ENCODE assay signal across 9 mouse cellular contexts in genomic region chr2:173578595-173578994, GRCm38 (mm10). TPM values are rescaled to one million over a fixed set of nuclear protein-coding genes. Genes with fewer than 3 reads are reported as not detected.
DNase-seq lines count a peak whose midpoint lies in the region; ATAC-seq and TF ChIP-seq lines count a peak whose summit lies in the region.
"Had no signal": no experiment of that assay in that cellular context is flagged by ENCODE, and none has a peak within 500 bp of the region (broad histone marks: within the 10 kb centered on the region; RNA-seq: fewer than 3 reads in every experiment).

No protein-coding gene starts in this region.

- no peak for TF ChIP-seq CTCF in heart, postnatal 0 days (IDR thresholded peaks at IDR 0.05; ENCODE audit: low read depth)
- TF ChIP-seq CTCF in bone marrow, adult 2 months (IDR thresholded peaks at IDR 0.05; ENCODE audit: control insufficient read depth, insufficient read depth, low read length) = no peak

- no peaks in the 10 kb centered on the region for H3K36me3 ChIP-seq in heart, postnatal 0 days (replicated peaks; ENCODE audit: control insufficient read depth, insufficient read depth, low read length)
- no peaks in the 10 kb centered on the region for H3K36me3 ChIP-seq in hindbrain, embryonic 16.5 days (ENCODE audit: control insufficient read depth, insufficient read depth, low read length)
- no peaks in the 10 kb centered on the region for H3K36me3 ChIP-seq in midbrain, embryonic 15.5 days (replicated peaks)

- TF ChIP-seq POLR2A in bone marrow, adult 2 months (IDR thresholded peaks at IDR 0.05; ENCODE audit: borderline replicate concordance, control insufficient read depth, low read depth, low read length) = no peak

- peaks cover 4% of the 10 kb centered on the region; the same call in 1 of the 2 replicates for H3K4me1 ChIP-seq in heart, postnatal 0 days (ENCODE audit: control insufficient read depth, insufficient read depth)
- no peaks in the 10 kb centered on the region; the same call in 1 of the 2 replicates for H3K4me1 ChIP-seq in bone marrow, adult 2 months (ENCODE audit: control insufficient read depth, insufficient read depth, low read length)
- H3K4me1 ChIP-seq in hindbrain, embryonic 16.5 days (ENCODE audit: control insufficient read depth, insufficient read depth, low read depth, low read length) = 0 out of 2 replicates have a peak, but pooled peaks cover 6% of the 10 kb centered on the region
- peaks cover 7% of the 10 kb centered on the region for H3K4me1 ChIP-seq in midbrain, embryonic 15.5 days

- intact Hi-C loops in heart, postnatal 14 days (cut with DNase I) = no loop called here

- no peaks in the 10 kb centered on the region for H3K9me3 ChIP-seq in heart, postnatal 0 days (replicated peaks; ENCODE audit: control insufficient read depth, low read length)
- H3K9me3 ChIP-seq in hindbrain, embryonic 16.5 days (ENCODE audit: control insufficient read depth, low read length) = no peaks in the 10 kb centered on the region
- H3K9me3 ChIP-seq in midbrain, embryonic 15.5 days = no peaks in the 10 kb centered on the region

- peak overlapping the region; percentile 36; the same call in 1 of the 2 replicates for H3K4me3 ChIP-seq in heart, postnatal 0 days (ENCODE audit: low read depth, low read length)
- peak overlapping the region; percentile 30 for H3K4me3 ChIP-seq in bone marrow, adult 2 months (replicated peaks; ENCODE audit: control insufficient read depth, low read depth, low read length)
- H3K4me3 ChIP-seq in hindbrain, embryonic 16.5 days (ENCODE audit: low read length) = peak overlapping the region; percentile 49
- peak overlapping the region; percentile 43 for H3K4me3 ChIP-seq in midbrain, embryonic 15.5 days

- H3K9ac ChIP-seq in heart, postnatal 0 days (replicated peaks; ENCODE audit: low read depth, low read length) = no peak overlapping the region
- no peak overlapping the region for H3K9ac ChIP-seq in hindbrain, embryonic 16.5 days (ENCODE audit: low read depth, low read length)
- H3K9ac ChIP-seq in midbrain, embryonic 15.5 days = no peak overlapping the region

- TF ChIP-seq EP300 in heart, postnatal 0 days (IDR thresholded peaks at IDR 0.05; ENCODE audit: low read depth) = no peak

- DNase-seq in heart, postnatal 0 days (ENCODE audit: low spot score) = no peak
- no peak for DNase-seq in heart, postnatal 14 days
- DNase-seq in frontal cortex, postnatal 14 days (ENCODE audit: low spot score in 2 of 2) = no peak
- DNase-seq in spleen, adult 18-20 months = no peak
- DNase-seq in adrenal gland, adult 2 months = no peak

- peaks cover 13% of the 10 kb centered on the region for H3K27me3 ChIP-seq in heart, postnatal 0 days (ENCODE audit: control insufficient read depth, insufficient read depth, low read length)
- H3K27me3 ChIP-seq in hindbrain, embryonic 16.5 days (replicated peaks; ENCODE audit: control insufficient read depth, insufficient read depth, low read length) = peaks cover 2% of the 10 kb centered on the region
- H3K27me3 ChIP-seq in midbrain, embryonic 15.5 days (replicated peaks) = peaks cover 11% of the 10 kb centered on the region

- ATAC-seq in heart, postnatal 0 days (ENCODE audit: insufficient read depth, low read depth) = no peak
- peak; percentile 28; the same call in 1 of the 2 replicates for ATAC-seq in hindbrain, embryonic 16.5 days
- peak; percentile 14; the same call in 1 of the 2 replicates for ATAC-seq in midbrain, embryonic 15.5 days (replicated peaks)

- 24% methylated on average over 8 of the region's 8 CpGs for WGBS in heart, postnatal 0 days
- WGBS in bone marrow, adult 2 months = 5% methylated on average over 8 of the region's 8 CpGs
- WGBS in hindbrain, embryonic 16.5 days = 23% methylated on average over 8 of the region's 8 CpGs
- WGBS in midbrain, embryonic 15.5 days = 22% methylated on average over 8 of the region's 8 CpGs

- H3K27ac ChIP-seq in heart, postnatal 0 days (ENCODE audit: low read depth) = no peak overlapping the region
- no peak overlapping the region for H3K27ac ChIP-seq in bone marrow, adult 2 months (ENCODE audit: control insufficient read depth, insufficient read depth, low read depth, low read length, poor library complexity)
- H3K27ac ChIP-seq in hindbrain, embryonic 16.5 days (ENCODE audit: low read depth, low read length) = no peak overlapping the region
- no peak overlapping the region for H3K27ac ChIP-seq in midbrain, embryonic 15.5 days

- peak overlapping the region; percentile 71 for H3K4me2 ChIP-seq in heart, postnatal 0 days (ENCODE audit: low read depth, low read length)
- H3K4me2 ChIP-seq in hindbrain, embryonic 16.5 days (ENCODE audit: low read length) = peak overlapping the region; percentile 89
- H3K4me2 ChIP-seq in midbrain, embryonic 15.5 days = peak overlapping the region; percentile 91

RNA-seq across cellular contexts. Expression of gene Ankrd60, which starts 0.4 kb away (rescaled TPM):
- total RNA-seq in heart, postnatal 0 days (2014; rRNA removed; ENCODE audit: low replicate concordance) = not detected in 2 replicates
- not detected in 2 replicates for polyA plus RNA-seq in heart, postnatal 0 days (2015; fragmentation: Nextera tagmentation; extraction: Ambion mirVana)
- total RNA-seq in heart, postnatal 14 days (2021) = not detected
- polyA plus RNA-seq in bone marrow, adult 2 months (2011; ENCODE audit: insufficient read depth, insufficient read length, low replicate concordance, missing spikeins) = not detected in 2 replicates
- not detected in 2 replicates for polyA plus RNA-seq in hindbrain, embryonic 16.5 days (2015; fragmentation: Nextera tagmentation; extraction: Ambion mirVana)
- not detected in 2 replicates for polyA plus RNA-seq in midbrain, embryonic 15.5 days (2015; fragmentation: Nextera tagmentation; extraction: Ambion mirVana)
- not detected for total RNA-seq in adrenal gland, adult 2 months (2021)
- polyA plus RNA-seq in adrenal gland, adult 2 months (2012; rRNA removed) = not detected in 2 replicates
- polyA plus RNA-seq: small intestine, adult 2 months had no signal

RNA-seq across cellular contexts. Expression of gene 1700021F07Rik, which starts 56.2 kb away (rescaled TPM):
- total RNA-seq in heart, postnatal 0 days (2014; rRNA removed; ENCODE audit: low replicate concordance) = not detected in 2 replicates
- polyA plus RNA-seq in heart, postnatal 0 days (2015; fragmentation: Nextera tagmentation; extraction: Ambion mirVana) = not detected in 2 replicates
- total RNA-seq in heart, postnatal 14 days (2021) = not detected
- not detected in 2 replicates for polyA plus RNA-seq in bone marrow, adult 2 months (2011; ENCODE audit: insufficient read depth, insufficient read length, low replicate concordance, missing spikeins)
- not detected in 2 replicates for polyA plus RNA-seq in hindbrain, embryonic 16.5 days (2015; fragmentation: Nextera tagmentation; extraction: Ambion mirVana)
- not detected in 2 replicates for polyA plus RNA-seq in midbrain, embryonic 15.5 days (2015; fragmentation: Nextera tagmentation; extraction: Ambion mirVana)
- not detected for total RNA-seq in adrenal gland, adult 2 months (2021)
- not detected in 2 replicates for polyA plus RNA-seq in adrenal gland, adult 2 months (2012; rRNA removed)
- polyA plus RNA-seq: small intestine, adult 2 months had no signal
